Mouse (Mus musculus) megakaryocyte, embryonic 14.5 days (primary cell): ENCODE results near the gene Ttc9b.

Source experiments
- FLI1 ChIP-seq: IDR thresholded peaks from 2 replicates; pipeline ENCODE4 v1.6.1; 2012; ENCODE audit warnings: low read length, inconsistent platforms, mixed read lengths
- GATA1 ChIP-seq: IDR thresholded peaks from 3 replicates; pipeline ENCODE4 v1.6.1; 2012; ENCODE audit warnings: mixed read lengths, low read length, inconsistent platforms, borderline replicate concordance

DNA sequence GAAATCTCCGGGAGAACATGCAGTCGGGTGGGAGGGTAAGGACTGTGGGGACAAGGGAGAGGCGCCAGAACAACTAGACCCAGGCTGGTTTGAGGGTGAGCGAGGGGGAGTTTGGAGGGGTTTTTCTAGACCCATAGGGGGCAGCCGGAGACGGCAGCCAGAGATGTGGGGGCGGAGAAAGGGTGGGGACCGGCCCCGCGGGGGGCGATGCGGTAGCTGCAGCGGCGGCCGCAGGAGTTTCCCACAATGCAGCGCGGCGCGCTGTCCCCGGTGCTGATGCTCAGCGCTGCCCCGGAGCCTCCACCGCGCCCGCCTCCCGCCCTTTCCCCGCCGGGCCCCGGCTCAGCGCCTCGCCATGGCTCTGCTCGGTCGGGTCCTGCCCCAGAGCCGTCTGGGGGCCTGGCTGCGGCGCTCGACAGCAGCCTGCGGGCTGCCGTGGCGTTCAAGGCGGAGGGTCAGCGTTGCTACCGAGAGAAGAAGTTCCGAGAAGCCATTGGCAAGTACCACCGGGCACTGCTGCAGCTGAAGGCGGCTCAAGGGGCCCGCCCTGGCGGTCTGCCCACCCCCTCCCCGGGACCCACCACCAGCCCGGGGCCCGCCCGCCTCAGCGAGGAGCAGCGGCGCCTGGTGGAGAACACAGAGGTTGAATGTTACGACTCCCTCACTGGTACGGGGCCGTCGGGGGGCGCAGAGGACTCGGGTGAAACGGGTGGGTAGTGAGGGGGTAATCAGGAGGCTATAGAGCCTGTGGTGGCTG, at the start of gene Ttc9b:
- TF ChIP-seq GATA1 (no peak), FLI1 (no peak)
